Mouse (Mus musculus) embryonic facial prominence, embryonic 11.5 days (tissue): ENCODE results near the gene Dctn1. TPM values are rescaled to one million over a fixed set of nuclear protein-coding genes. Genes with fewer than 3 reads are reported as not detected.

Experiments used
- ATAC-seq: fragments of 200-750 bp; cut with Nextera tagmentation; replicated peaks from 2 replicates; pipeline ENCODE4 v1.8.0; 2017; ENCODE audit warnings: low read depth; ENCODE audit not compliant: insufficient number of reproducible peaks, low FRiP score, low TSS enrichment
- DNase-seq: peaks from one replicate; pipeline ENCODE4 v3.0.0-alpha.2; 2015; ENCODE audit warnings: low spot score
- H3K27ac ChIP-seq: fragments of 300-500 bp; sonication (generic); replicated peaks from 2 replicates; pipeline ENCODE4 v1.5.1; 2014; ENCODE audit warnings: mild to moderate bottlenecking, low read depth, low read length, control low read depth
- H3K27me3 ChIP-seq: fragments of 300-500 bp; sonication (generic); 2 replicates; pipeline ENCODE4 v1.6.1; 2014; ENCODE audit warnings: mild to moderate bottlenecking, low read length, moderate library complexity, mixed read lengths; ENCODE audit not compliant: control insufficient read depth, insufficient read depth
- H3K36me3 ChIP-seq: fragments of 300-500 bp; sonication (generic); replicated peaks from 2 replicates; pipeline ENCODE4 v1.6.1; 2014; ENCODE audit warnings: low read depth, mild to moderate bottlenecking, low read length, moderate library complexity, mixed read lengths; ENCODE audit not compliant: control insufficient read depth, insufficient read depth
- H3K4me1 ChIP-seq: fragments of 300-500 bp; sonication (generic); 2 replicates; pipeline ENCODE4 v1.6.1; 2014; ENCODE audit warnings: low read length, mixed read lengths; ENCODE audit not compliant: control insufficient read depth, insufficient read depth
- H3K4me2 ChIP-seq: fragments of 300-500 bp; sonication (generic); 2 replicates; pipeline ENCODE4 v1.6.1; 2014; ENCODE audit warnings: low read depth, mild to moderate bottlenecking, control low read depth, low read length, moderate library complexity
- H3K4me3 ChIP-seq: fragments of 300-500 bp; sonication (generic); 2 replicates; pipeline ENCODE4 v1.5.1; 2014; ENCODE audit warnings: low read depth, low read length, control low read depth
- H3K9ac ChIP-seq: fragments of 300-500 bp; sonication (generic); replicated peaks from 2 replicates; pipeline ENCODE4 v1.6.1; 2014; ENCODE audit warnings: mild to moderate bottlenecking, control low read depth, low read length
- H3K9me3 ChIP-seq: fragments of 300-500 bp; sonication (generic); replicated peaks from 2 replicates; pipeline ENCODE4 v1.6.1; 2016; ENCODE audit warnings: mild to moderate bottlenecking, low read length, inconsistent platforms, mixed read lengths; ENCODE audit not compliant: control insufficient read depth
- WGBS: fragments of 180-500 bp; shearing (Covaris S2); extraction: QIAGEN DNeasy Blood & Tissue Kit; methylation state at CpG from one replicate; pipeline ENCODE4 v1.1.7; 2014; 5-methylcytosine and 5-hydroxymethylcytosine counted together
- polyA plus RNA-seq: library from polyadenylated mRNA; unstranded; fragments of >200 nt; fragmentation: Nextera tagmentation; extraction: Ambion mirVana; gene quantifications from 2 replicates; pipeline ENCODE4 v1.2.1, GENCODE M21; 2014

The Dctn1 gene
- polyA plus RNA-seq, 1 experiment from 2014 or later, result 67.0 TPM

DNA sequence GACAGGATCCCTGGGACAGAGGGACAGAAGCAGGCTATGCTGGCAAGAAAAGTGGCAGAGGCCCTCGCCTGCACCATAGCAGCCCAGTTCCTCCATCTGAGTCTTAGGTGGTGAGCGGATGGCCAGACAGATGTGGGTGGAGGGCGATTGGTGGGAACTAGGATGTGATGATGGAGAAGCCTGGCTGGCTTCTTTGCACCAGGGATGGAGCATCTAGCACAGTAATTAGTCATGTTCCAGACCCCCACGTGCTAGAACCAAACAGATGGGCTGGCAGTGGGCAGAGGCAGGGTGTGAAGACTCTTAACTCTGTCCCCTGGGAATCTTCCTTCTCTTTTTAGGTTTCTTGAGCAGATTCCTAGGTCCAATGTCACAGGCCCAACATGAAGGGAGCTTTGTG lies 37.6 kb downstream of the Dctn1 start:
- no peak for DNase-seq
- no peak overlapping the region for H3K4me2 ChIP-seq
- no peaks in the 10 kb centered on the region for H3K9me3 ChIP-seq
- H3K4me3 ChIP-seq, result no peak overlapping the region
- 79% methylated on average over 4 of the region's 4 CpGs for WGBS
- H3K27ac ChIP-seq, result no peak overlapping the region
- ATAC-seq, result no peak
- no peaks in the 10 kb centered on the region for H3K27me3 ChIP-seq
- H3K4me1 ChIP-seq, result no peaks in the 10 kb centered on the region
- peaks cover 2% of the 10 kb centered on the region for H3K36me3 ChIP-seq
- H3K9ac ChIP-seq, result no peak overlapping the region

DNA sequence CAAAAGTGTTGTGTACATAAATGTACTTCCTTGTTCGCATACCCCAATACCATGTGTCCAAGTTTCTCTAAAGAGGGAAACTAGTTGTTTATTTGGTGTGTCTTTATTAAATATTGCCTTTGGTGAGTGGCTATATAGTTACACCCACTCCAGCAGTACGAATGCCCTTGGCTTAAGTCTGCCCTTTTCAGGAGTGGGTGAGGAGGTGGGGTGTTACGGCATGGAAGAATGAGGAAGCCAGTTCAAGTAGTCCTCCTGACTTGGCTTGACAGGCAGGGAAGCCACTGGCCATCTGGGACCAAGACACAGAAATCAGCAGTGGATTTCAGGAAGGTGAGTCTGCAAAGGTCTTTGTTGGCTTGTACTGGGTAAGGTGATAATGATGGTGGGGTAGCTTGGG lies 40.1 kb downstream of the Dctn1 start:
- 90% methylated on average over 3 of the region's 3 CpGs for WGBS
- Histone ChIP-seq H3K4me3 (no peak overlapping the region), H3K4me2 (no peak overlapping the region), H3K27me3 (no peaks in the 10 kb centered on the region), H3K27ac (no peak overlapping the region), H3K36me3 (no peaks in the 10 kb centered on the region), H3K4me1 (no peaks in the 10 kb centered on the region), H3K9ac (no peak overlapping the region), H3K9me3 (no peaks in the 10 kb centered on the region)
- no peak for DNase-seq
- no peak for ATAC-seq

DNA sequence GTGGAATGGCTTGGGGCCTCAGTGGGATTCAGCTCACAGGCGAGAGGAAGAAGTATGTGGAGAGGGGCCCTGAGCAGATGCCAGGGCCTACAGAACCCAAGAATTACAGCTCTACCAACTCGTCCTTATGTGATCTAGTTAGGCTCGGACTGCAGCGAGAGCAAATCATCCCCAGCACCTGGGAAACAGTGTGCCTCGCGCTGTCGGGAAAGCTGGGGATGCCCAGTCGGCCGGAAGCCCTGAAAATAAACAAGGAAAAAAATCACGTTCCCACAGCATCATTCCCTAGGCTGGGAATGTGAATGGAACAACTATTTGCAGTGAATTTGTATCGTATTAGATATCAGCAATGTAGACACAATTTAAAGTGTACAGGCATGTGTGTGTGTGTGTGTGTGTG lies 40.6 kb downstream of the Dctn1 start:
- 75% methylated on average over 11 of the region's 11 CpGs for WGBS
- no peaks in the 10 kb centered on the region for H3K9me3 ChIP-seq
- H3K9ac ChIP-seq, result no peak overlapping the region
- ATAC-seq (no peak), DNase-seq (no peak)
- no peaks in the 10 kb centered on the region for H3K36me3 ChIP-seq
- H3K27ac ChIP-seq, result no peak overlapping the region
- no peak overlapping the region for H3K4me3 ChIP-seq
- H3K4me1 ChIP-seq, result no peaks in the 10 kb centered on the region
- H3K4me2 ChIP-seq, result no peak overlapping the region
- H3K27me3 ChIP-seq, result no peaks in the 10 kb centered on the region

DNA sequence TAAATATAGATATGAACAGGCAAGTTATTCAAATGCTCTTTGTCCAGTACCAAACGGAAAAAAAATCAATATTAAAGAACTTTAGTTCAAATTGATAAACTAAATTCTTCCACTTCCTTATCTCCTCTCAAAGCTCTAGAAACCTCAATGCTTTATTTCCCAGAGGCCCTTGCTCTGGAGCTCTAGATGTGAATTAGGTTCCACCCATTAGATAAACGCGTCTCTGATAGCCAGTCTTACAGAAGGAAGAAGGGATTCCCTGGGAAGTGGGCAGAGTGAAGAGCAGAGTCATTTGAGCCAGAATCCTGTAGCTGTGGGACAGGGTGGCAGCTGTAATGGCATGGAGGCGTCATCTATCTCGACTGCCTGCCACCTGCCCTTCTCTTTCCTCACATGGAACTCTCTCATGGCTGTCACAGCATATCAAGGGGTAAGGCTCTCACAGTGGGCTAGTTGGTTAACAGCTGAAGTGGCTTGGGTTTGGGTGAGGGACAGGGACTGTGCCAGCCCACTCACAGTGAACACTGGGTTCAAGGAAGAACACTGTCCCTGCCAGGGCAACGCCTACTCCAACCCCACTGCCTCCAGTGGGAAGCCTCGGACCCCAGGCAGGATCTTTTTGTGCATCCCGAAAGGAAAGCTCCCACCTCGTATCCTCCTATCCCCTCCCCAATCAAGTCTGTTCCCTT lies 41.8 kb downstream of the Dctn1 start:
- no peaks in the 10 kb centered on the region for H3K27me3 ChIP-seq

DNA sequence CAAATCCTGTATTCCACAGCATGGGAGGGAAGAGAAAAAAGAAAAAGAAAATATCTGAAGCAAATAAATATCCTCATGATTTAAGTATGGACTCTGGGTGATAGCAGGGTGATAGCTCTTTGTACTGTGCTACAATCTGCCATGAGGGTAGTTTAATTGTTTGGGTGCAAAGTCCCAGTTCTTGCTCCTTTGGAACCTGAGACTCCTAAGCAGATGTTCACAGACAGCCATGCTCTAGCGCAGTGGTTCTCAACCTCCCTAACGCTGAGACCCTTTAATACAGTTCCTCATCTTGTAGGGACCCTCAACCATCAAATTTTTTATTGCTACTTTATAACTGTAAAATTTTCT lies 42.3 kb downstream of the Dctn1 start:
- Histone ChIP-seq H3K4me3 (no peak overlapping the region), H3K9ac (no peak overlapping the region), H3K27me3 (no peaks in the 10 kb centered on the region), H3K4me1 (no peaks in the 10 kb centered on the region), H3K4me2 (no peak overlapping the region), H3K27ac (no peak overlapping the region), H3K36me3 (no peaks in the 10 kb centered on the region), H3K9me3 (no peaks in the 10 kb centered on the region)
- DNase-seq, result no peak
- no peak for ATAC-seq
- 80% methylated on average over 2 of the region's 2 CpGs for WGBS

More for the DNA sequence above, 41.8 kb downstream of the Dctn1 start:
- no peaks in the 10 kb centered on the region for H3K9me3 ChIP-seq
- H3K27ac ChIP-seq, result no peak overlapping the region
- WGBS, result 73% methylated on average over 9 of the region's 9 CpGs
- H3K4me2 ChIP-seq, result no peak overlapping the region
- no peaks in the 10 kb centered on the region for H3K36me3 ChIP-seq
- no peak overlapping the region for H3K9ac ChIP-seq
- ATAC-seq, result no peak
- no peaks in the 10 kb centered on the region for H3K4me1 ChIP-seq
- DNase-seq, result no peak
- H3K4me3 ChIP-seq, result no peak overlapping the region

DNA sequence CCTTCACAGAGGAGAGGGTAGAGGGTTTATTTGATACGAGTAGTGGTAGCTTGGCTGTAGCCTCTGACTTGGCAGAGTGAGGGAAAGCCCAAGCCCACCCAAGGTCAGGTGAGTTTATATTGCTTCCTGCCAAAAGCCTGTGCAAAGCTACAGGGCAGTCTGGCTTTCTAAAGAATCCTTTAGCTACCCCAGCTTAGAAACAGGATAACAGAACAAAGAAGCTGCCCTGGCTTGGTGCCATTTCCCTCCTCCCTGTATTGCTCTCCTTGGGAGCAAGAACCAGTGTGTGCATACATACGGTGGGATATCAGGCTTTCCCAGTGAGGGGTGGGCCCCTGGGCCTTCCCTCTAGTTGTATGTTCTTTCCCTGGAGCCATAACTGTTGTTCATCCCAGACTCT lies 44.8 kb downstream of the Dctn1 start:
- 74% methylated on average over 2 of the region's 2 CpGs for WGBS
- ATAC-seq (no peak), DNase-seq (no peak)
- Histone ChIP-seq H3K27me3 (no peaks in the 10 kb centered on the region), H3K27ac (no peak overlapping the region), H3K4me1 (no peaks in the 10 kb centered on the region), H3K9me3 (no peaks in the 10 kb centered on the region), H3K4me2 (no peak overlapping the region), H3K36me3 (no peaks in the 10 kb centered on the region), H3K9ac (no peak overlapping the region), H3K4me3 (no peak overlapping the region)

DNA sequence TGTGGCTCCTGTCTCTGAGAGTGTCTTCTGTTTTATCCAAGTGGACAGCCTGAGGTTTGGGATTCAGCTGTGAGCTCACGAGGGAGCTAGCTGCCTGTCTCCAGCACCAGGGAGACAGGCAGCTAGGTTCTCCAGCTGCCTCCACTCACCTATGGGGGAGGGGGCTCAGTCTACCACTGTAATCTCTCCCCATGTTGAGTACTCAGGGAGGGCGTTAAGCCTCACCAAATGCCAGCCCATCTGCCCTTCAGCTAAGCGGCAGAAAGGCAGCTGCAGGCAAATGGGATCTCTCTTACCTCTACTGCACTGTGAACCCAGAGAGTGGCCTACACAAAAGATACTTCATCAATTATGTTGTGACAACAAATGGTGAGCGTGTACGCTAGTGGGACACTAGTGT lies 45.8 kb downstream of the Dctn1 start:
- no peaks in the 10 kb centered on the region for H3K4me1 ChIP-seq
- 25% methylated on average over 5 of the region's 5 CpGs for WGBS
- no peak overlapping the region for H3K4me2 ChIP-seq
- no peaks in the 10 kb centered on the region for H3K36me3 ChIP-seq
- H3K9ac ChIP-seq, result no peak overlapping the region
- ATAC-seq, result no peak
- no peak overlapping the region for H3K27ac ChIP-seq
- no peaks in the 10 kb centered on the region for H3K9me3 ChIP-seq
- no peaks in the 10 kb centered on the region for H3K27me3 ChIP-seq
- DNase-seq, result no peak
- no peak overlapping the region for H3K4me3 ChIP-seq

DNA sequence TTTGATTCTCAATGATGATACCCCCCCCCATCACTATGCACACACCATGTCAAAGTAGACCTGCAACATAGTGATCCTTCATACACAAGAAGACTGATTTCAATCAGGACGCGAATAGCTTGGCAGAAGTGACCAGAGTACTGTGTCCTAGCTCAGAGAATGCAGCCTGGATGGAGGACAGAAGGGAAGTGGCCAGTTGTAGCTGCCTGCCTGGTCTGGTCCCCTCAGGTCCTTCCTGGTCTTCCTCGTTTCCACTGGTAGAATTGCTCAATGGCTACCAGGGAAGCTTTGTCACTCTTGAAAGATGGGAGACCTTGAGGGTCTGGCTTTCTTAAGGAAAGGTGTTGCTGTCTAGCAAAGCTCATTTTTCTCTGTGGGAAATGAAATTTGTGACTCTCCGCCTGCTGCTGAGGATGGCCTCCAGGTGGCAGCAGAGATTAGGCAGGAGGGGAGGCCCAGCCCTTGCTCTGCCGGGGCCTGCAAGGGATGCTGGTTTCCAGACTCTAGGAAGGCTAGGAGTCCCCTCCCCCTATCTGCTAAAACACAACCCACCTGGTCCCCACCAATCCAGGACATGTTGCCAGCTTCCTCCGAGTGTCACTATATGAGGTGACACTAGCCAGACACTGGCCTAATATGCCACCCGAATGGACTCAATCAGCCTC lies 49.4 kb downstream of the Dctn1 start:
- DNase-seq (peak; percentile 84), ATAC-seq (peak; percentile 82; the same call in 1 of the 2 replicates)
- no peak overlapping the region for H3K4me3 ChIP-seq
- WGBS, result 16% methylated on average over 7 of the region's 7 CpGs
- no peak overlapping the region for H3K4me2 ChIP-seq
- H3K36me3 ChIP-seq, result no peaks in the 10 kb centered on the region
- no peak overlapping the region for H3K9ac ChIP-seq
- H3K9me3 ChIP-seq, result no peaks in the 10 kb centered on the region
- no peaks in the 10 kb centered on the region for H3K4me1 ChIP-seq
- H3K27me3 ChIP-seq, result no peaks in the 10 kb centered on the region
- no peak overlapping the region for H3K27ac ChIP-seq
